Mouse (Mus musculus): Measurements from ENCODE around the gene Ano6. TPM values are rescaled to one million over a fixed set of nuclear protein-coding genes. Genes with fewer than 3 reads are reported as not detected.
A peak's percentile ranks its signal among the peaks of the same experiment; 100 is the strongest.

Gene Ano6
- polyA plus RNA-seq, 1 experiment from 2014 or later: 30.0 TPM

- Histone ChIP-seq H3K27ac (replicated peaks) (no peak overlapping the region), H3K4me3 (no peak overlapping the region), H3K36me3 (0 out of 2 replicates have a peak, but pooled peaks cover 2% of the 10 kb centered on the region), H3K4me1 (peaks cover 45% of the 10 kb centered on the region), H3K27me3 (ENCODE audit: low read depth, poor library complexity, severe bottlenecking) (no peaks in the 10 kb centered on the region), H3K9me3 (replicated peaks) (no peaks in the 10 kb centered on the region)
- no peak for DNase-seq (ENCODE audit: low spot score)
- 89% methylated on average over 10 of the region's 10 CpGs for WGBS
These were observed 94.3 kb downstream of the Ano6 start for GRCm38 (mm10) chr15:95884658-95885620.

GRCm38 (mm10) chr15:95885953-95886820 is 95.5 kb downstream of the Ano6 start:
- DNase-seq (ENCODE audit: low spot score): no peak
- peaks cover 33% of the 10 kb centered on the region for H3K4me1 ChIP-seq
- H3K27me3 ChIP-seq (ENCODE audit: low read depth, poor library complexity, severe bottlenecking): no peaks in the 10 kb centered on the region
- WGBS: 81% methylated on average over 18 of the region's 18 CpGs
- H3K36me3 ChIP-seq: 0 out of 2 replicates have a peak, but pooled peaks cover 2% of the 10 kb centered on the region
- H3K27ac ChIP-seq (replicated peaks): peak overlapping the region; percentile 57
- H3K4me3 ChIP-seq: no peak overlapping the region
- no peaks in the 10 kb centered on the region for H3K9me3 ChIP-seq (replicated peaks)

- 55% methylated on average over 5 of the region's 5 CpGs for WGBS
- no peaks in the 10 kb centered on the region for H3K9me3 ChIP-seq (replicated peaks)
- H3K36me3 ChIP-seq: 0 out of 2 replicates have a peak, but pooled peaks cover 2% of the 10 kb centered on the region
- peak overlapping the region; percentile 57 for H3K27ac ChIP-seq (replicated peaks)
- H3K4me3 ChIP-seq: no peak overlapping the region
- H3K4me1 ChIP-seq: peaks cover 33% of the 10 kb centered on the region
- DNase-seq (ENCODE audit: low spot score): no peak
- H3K27me3 ChIP-seq (ENCODE audit: low read depth, poor library complexity, severe bottlenecking): no peaks in the 10 kb centered on the region
These were observed 96.7 kb downstream of the Ano6 start for GRCm38 (mm10) chr15:95887365-95887764.

GRCm38 (mm10) chr15:95888556-95888955 is 97.9 kb downstream of the Ano6 start:
- no peak overlapping the region for H3K4me3 ChIP-seq
- DNase-seq (ENCODE audit: low spot score): no peak
- peaks cover 33% of the 10 kb centered on the region for H3K4me1 ChIP-seq
- no peaks in the 10 kb centered on the region for H3K9me3 ChIP-seq (replicated peaks)
- H3K27me3 ChIP-seq (ENCODE audit: low read depth, poor library complexity, severe bottlenecking): no peaks in the 10 kb centered on the region
- H3K27ac ChIP-seq (replicated peaks): no peak overlapping the region
- H3K36me3 ChIP-seq: 0 out of 2 replicates have a peak, but pooled peaks cover 2% of the 10 kb centered on the region
- WGBS: 87% methylated on average over 5 of the region's 5 CpGs

- WGBS: 93% methylated on average over 5 of the region's 5 CpGs
- H3K27me3 ChIP-seq (ENCODE audit: low read depth, poor library complexity, severe bottlenecking): no peaks in the 10 kb centered on the region
- peaks cover 14% of the 10 kb centered on the region for H3K36me3 ChIP-seq
- H3K4me3 ChIP-seq: no peak overlapping the region
- no peak for DNase-seq (ENCODE audit: low spot score)
- peaks cover 33% of the 10 kb centered on the region for H3K4me1 ChIP-seq
- no peak overlapping the region for H3K27ac ChIP-seq (replicated peaks)
- H3K9me3 ChIP-seq (replicated peaks): no peaks in the 10 kb centered on the region
These were observed 99.7 kb downstream of the Ano6 start for GRCm38 (mm10) chr15:95890368-95890767.

- 90% methylated on average over 4 of the region's 4 CpGs for WGBS
- H3K27me3 ChIP-seq (ENCODE audit: low read depth, poor library complexity, severe bottlenecking): no peaks in the 10 kb centered on the region
- DNase-seq (ENCODE audit: low spot score): no peak
- peaks cover 20% of the 10 kb centered on the region for H3K36me3 ChIP-seq
- H3K27ac ChIP-seq (replicated peaks): no peak overlapping the region
- no peak overlapping the region for H3K4me3 ChIP-seq
- peaks cover 16% of the 10 kb centered on the region for H3K4me1 ChIP-seq
- no peaks in the 10 kb centered on the region for H3K9me3 ChIP-seq (replicated peaks)
These were observed 101.5 kb downstream of the Ano6 start for GRCm38 (mm10) chr15:95892171-95892570.

GRCm38 (mm10) chr15:95892929-95893328 is 102.3 kb downstream of the Ano6 start:
- Histone ChIP-seq H3K27me3 (ENCODE audit: low read depth, poor library complexity, severe bottlenecking) (no peaks in the 10 kb centered on the region), H3K27ac (replicated peaks) (no peak overlapping the region), H3K4me3 (no peak overlapping the region), H3K36me3 (peaks cover 20% of the 10 kb centered on the region), H3K9me3 (replicated peaks) (no peaks in the 10 kb centered on the region), H3K4me1 (peaks cover 9% of the 10 kb centered on the region)
- 87% methylated on average over 10 of the region's 10 CpGs for WGBS
- DNase-seq (ENCODE audit: low spot score): no peak

- Histone ChIP-seq H3K36me3 (peaks cover 18% of the 10 kb centered on the region), H3K27ac (replicated peaks) (no peak overlapping the region), H3K9me3 (replicated peaks) (no peaks in the 10 kb centered on the region), H3K4me1 (no peaks in the 10 kb centered on the region), H3K4me3 (no peak overlapping the region), H3K27me3 (ENCODE audit: low read depth, poor library complexity, severe bottlenecking) (no peaks in the 10 kb centered on the region)
- WGBS: 96% methylated on average over 7 of the region's 7 CpGs
- DNase-seq (ENCODE audit: low spot score): no peak
These were observed 105.1 kb downstream of the Ano6 start for GRCm38 (mm10) chr15:95895699-95896098.

- no peaks in the 10 kb centered on the region for H3K9me3 ChIP-seq (replicated peaks)
- no peaks in the 10 kb centered on the region for H3K27me3 ChIP-seq (ENCODE audit: low read depth, poor library complexity, severe bottlenecking)
- H3K27ac ChIP-seq (replicated peaks): no peak overlapping the region
- H3K4me3 ChIP-seq: no peak overlapping the region
- H3K36me3 ChIP-seq: peaks cover 18% of the 10 kb centered on the region
- WGBS: 85% methylated on average over 12 of the region's 12 CpGs
- no peaks in the 10 kb centered on the region for H3K4me1 ChIP-seq
- DNase-seq (ENCODE audit: low spot score): no peak
These were observed 107.0 kb downstream of the Ano6 start for GRCm38 (mm10) chr15:95897653-95898052.

GRCm38 (mm10) chr15:95898438-95898837 is 107.8 kb downstream of the Ano6 start:
- peaks cover 18% of the 10 kb centered on the region for H3K36me3 ChIP-seq
- no peaks in the 10 kb centered on the region for H3K9me3 ChIP-seq (replicated peaks)
- H3K4me1 ChIP-seq: no peaks in the 10 kb centered on the region
- 90% methylated on average over 6 of the region's 6 CpGs for WGBS
- H3K27ac ChIP-seq (replicated peaks): no peak overlapping the region
- no peaks in the 10 kb centered on the region for H3K27me3 ChIP-seq (ENCODE audit: low read depth, poor library complexity, severe bottlenecking)
- H3K4me3 ChIP-seq: no peak overlapping the region
- DNase-seq (ENCODE audit: low spot score): no peak

GRCm38 (mm10) chr15:95902396-95902795 is 111.8 kb downstream of the Ano6 start:
- Histone ChIP-seq H3K27ac (replicated peaks) (no peak overlapping the region), H3K36me3 (no peaks in the 10 kb centered on the region), H3K27me3 (ENCODE audit: low read depth, poor library complexity, severe bottlenecking) (no peaks in the 10 kb centered on the region), H3K9me3 (replicated peaks) (no peaks in the 10 kb centered on the region), H3K4me3 (no peak overlapping the region), H3K4me1 (no peaks in the 10 kb centered on the region)
- 91% methylated on average over 5 of the region's 5 CpGs for WGBS
- no peak for DNase-seq (ENCODE audit: low spot score)

GRCm38 (mm10) chr15:95904247-95904646 is 113.6 kb downstream of the Ano6 start:
- H3K4me3 ChIP-seq: no peak overlapping the region
- H3K9me3 ChIP-seq (replicated peaks): no peaks in the 10 kb centered on the region
- no peaks in the 10 kb centered on the region for H3K4me1 ChIP-seq
- H3K27ac ChIP-seq (replicated peaks): no peak overlapping the region
- WGBS: 86% methylated on average over 14 of the region's 14 CpGs
- H3K27me3 ChIP-seq (ENCODE audit: low read depth, poor library complexity, severe bottlenecking): no peaks in the 10 kb centered on the region
- DNase-seq (ENCODE audit: low spot score): no peak
- H3K36me3 ChIP-seq: no peaks in the 10 kb centered on the region
